Mouse (Mus musculus): Measurements from ENCODE around the gene E130114P18Rik.
A peak's percentile ranks its signal among the peaks of the same experiment; 100 is the strongest.

The E130114P18Rik gene

DNA sequence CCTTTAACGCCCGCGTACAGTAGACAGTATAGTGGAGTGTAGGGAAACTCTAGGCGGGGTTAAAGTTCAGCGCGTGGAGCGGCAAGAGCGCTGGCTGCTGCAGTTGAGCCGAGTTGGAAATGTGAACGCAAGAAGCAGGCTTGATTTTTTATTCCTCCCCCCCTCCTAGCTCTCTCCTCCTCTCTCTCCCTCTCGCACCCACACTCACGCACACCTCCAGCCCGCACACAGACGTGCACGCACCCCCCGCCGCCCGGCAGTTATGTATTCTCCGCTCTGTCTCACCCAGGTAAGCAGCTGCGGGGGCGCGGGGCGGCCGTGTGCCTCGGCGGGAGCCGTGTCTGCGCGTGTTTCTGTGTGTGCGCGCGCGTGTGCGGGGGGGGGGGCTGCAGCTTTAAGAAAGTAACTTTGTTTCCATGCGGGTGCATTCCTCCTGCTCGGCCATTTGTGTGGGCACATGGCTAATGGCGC lies at the start of gene E130114P18Rik:
TSS of gene E130114P18Rik (minus strand) at position 373 of the 471 bp plus-strand sequence.
- DNase-seq (ENCODE audit: low spot score), result peak; percentile 41

DNA sequence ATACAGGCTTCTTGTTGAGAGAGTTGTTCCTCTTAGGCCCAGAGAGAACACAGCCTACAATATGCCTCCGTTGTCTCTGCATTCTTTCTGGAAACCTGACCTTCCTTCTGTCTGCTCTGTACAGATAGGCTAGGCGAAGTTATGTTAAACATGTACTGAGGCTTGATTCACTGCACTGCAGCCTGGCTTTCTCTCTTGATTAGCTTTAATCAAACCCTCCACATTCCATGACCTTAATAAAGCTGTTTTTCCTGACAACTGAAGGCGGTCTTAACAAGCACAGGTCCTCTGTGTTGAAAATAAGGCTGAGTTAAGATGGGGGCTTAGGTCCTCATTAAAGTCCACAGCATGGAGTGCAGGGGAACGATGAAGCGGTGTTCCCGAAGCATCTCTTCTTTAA lies 49.2 kb upstream of the E130114P18Rik start:
- no peak for DNase-seq (ENCODE audit: low spot score)

DNA sequence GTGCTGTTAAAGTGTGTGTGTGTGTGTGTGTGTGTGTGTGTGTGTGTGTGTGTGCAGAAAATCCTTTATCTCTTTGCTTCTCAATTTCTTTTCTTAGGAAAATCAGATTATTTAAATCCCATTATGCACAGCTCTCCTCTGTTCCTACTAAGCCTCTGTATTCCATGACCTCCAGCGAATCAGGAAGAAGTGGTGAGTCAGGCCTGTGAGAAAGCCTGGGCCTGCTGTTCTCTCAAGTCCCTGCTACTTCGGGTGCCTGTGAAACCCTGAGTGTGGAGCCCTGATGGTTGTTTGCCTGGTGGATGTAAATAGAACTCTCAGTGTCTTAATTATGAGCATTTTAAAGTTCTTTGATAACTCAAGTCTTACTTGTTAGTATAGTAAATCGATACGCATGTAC lies 48.0 kb upstream of the E130114P18Rik start:
- DNase-seq (ENCODE audit: low spot score), result no peak

DNA sequence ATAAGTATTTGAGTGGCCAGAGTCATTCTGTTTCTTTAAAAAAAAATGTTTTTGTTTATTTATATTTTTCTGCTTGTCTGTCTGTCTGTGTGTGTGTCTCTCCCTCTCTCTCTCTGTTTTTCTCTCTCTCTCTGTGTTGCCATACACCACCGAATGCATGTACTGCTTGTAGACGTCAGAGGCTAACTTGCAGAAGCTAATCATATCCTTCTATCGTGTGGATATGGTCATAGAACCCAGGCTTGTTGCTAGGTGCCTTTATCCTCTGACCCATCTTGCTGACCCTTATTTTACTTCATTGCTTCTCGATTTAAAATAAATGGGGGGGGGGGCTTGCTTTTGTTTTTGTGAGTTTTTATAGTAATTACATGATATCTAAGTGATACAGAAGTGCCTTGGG lies 47.6 kb upstream of the E130114P18Rik start:
- no peak for DNase-seq (ENCODE audit: low spot score)

DNA sequence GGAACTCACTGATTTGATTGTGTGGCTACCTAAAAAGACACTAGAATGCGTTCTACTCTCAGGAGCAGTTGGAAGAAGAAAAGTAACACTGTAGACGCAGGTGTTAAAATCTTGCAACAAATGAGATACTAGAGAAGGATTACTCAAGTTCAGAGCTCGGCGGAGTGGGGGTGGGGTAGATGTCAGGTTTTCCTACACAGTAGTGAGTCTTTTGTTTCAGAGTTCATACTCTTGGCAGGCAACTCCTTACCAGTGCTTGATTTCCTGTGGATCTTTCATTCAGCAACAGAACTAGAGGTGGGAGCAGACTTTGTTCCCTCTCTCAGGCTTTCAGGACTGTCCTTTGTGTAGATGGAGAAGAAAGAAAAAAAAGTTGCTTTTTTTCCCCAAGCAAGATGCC lies 46.6 kb upstream of the E130114P18Rik start:
- no peak for DNase-seq (ENCODE audit: low spot score)

DNA sequence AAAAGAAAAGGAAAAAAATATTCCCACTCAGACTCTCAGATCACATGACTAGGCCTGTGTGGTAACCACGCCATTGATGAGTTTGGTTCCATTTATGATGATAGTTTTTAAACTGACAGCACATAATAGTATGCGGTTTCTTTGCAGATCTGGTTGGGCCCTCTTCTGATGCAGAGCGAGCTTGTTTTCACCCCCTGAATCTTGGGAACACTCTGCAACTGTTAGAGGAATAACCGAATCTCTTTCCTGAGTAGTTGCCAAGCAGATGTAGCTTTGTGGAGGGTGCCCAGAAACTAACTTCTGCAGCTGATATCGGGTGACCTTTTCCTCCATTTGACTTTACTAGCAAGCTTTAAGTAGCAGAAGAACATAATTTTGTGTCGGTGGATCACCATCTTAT lies 45.6 kb upstream of the E130114P18Rik start:
- DNase-seq (ENCODE audit: low spot score), result no peak

DNA sequence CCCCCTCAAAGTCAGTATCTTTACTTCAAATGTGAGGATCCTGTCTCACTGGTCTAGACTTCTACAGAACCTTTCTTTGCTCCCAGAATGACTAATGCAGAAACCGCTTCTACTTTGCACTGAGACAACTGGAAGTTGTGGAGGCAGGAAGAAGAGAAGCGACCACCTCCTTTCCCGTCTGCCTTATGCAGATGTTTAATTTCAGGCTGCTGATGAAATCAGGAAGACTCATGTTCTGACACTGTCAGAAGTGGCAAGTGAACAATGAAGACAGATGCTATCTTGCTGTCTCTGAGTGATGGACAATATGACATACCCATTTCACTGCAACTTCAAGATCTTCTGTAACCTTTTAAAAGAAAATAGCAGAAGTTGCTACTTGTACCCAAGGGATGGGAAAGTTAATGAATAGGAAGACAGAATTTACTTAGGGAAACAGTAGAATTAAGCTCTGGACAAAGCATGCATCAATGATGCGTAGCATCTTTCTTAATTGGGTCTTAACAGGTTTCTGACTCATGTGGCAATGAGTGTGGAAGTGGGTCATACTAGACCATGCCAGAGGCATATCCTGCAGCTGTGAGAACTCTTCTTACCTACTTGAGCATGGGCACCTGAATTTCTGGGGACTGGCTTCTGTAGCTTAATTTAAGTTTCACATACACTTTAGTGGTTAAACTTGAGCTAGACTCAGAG lies 43.8 kb upstream of the E130114P18Rik start:
- DNase-seq (ENCODE audit: low spot score), result no peak

DNA sequence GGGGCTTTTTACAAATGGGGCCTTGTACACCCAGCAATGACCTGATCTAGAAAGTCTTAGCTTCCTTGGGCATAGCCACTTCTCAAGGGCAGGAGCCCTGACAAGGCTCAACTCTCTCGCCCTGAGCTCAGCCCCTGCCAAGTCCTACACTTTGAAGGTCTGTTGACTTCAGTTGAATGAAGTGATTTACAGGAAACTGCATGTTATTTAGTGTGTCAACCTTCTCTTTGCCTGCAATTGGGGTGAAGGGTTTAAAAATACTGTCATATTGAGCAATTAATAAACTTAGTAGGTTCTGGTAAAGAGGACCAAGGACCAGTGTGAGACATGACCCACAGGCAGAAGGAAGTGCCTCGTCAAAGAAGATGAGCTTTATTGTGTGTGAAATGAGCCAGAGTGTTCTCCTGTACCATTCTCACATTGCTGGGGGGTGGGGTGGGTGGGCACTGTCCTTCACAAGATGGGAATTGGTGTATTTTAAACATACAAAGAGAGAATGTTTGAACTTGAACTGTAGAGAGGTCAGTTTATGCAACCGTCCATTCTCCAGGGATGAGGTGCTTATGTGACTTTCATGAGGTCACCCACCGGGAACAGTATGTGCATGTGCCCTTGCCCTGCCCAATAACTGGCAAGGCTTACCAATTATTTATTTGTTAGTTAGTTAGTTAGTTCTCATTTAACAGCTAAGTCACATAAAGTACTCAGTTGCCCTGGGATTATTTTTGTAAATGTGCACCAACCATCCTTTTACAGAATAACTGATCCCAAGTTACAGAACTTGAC lies 42.8 kb upstream of the E130114P18Rik start:
- DNase-seq (ENCODE audit: low spot score), result no peak

DNA sequence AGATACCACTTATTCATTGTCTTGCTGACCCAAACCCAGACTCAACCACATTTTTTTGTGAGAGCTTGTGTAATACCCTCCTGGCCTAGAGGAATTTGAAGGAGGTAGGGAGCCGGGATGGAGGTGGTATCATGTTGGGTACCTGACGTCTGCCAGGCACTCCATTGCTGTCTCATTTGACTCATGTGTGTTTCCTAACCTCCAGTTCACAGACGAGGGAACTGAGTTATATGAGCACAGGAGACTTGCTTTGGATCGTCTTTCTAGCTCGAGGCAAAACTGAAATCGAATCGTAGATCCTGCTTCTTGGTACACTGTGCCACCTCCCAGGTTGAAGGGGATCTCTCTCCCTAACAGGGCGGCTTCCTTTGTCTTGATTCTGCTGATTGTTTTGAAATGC lies 41.2 kb upstream of the E130114P18Rik start:
- no peak for DNase-seq (ENCODE audit: low spot score)

DNA sequence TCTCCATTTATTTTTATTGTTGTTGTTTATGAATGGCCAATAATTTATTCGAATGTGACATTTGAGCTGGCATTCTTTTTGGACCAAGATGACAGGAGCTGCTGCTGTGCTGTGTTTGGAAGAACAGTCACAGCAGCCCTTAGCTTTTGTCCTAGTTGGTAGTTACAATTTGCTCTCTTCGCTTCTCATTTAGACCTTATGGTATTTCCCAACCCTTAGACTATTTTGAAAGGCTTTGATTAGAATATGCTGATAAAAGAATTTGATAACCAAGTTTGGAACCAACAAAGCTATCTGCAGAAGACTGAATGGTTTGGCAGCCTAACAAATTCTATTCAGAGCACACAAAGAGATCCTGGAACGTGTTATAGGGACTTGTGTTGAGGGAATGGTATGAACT lies 40.6 kb upstream of the E130114P18Rik start:
- DNase-seq (ENCODE audit: low spot score), result no peak

DNA sequence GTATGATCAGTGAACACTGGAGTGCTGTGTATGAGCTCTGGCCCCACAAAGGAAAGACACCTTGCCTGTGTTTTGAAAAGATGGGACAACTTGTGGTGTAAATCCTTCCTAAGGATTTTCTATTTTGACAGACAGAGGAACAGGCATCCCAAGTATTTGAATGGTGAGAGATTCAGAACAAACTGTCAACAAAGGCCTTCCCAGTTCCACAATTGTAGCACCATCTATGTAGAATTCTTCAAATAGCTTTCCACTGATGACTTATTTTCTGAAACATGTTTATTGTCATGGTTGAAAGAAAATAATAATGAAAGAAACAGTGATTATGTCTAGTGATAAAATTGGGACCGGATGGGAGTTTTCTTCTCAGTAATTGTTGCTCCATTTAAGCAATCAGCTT lies 39.9 kb upstream of the E130114P18Rik start:
- DNase-seq (ENCODE audit: low spot score), result no peak

DNA sequence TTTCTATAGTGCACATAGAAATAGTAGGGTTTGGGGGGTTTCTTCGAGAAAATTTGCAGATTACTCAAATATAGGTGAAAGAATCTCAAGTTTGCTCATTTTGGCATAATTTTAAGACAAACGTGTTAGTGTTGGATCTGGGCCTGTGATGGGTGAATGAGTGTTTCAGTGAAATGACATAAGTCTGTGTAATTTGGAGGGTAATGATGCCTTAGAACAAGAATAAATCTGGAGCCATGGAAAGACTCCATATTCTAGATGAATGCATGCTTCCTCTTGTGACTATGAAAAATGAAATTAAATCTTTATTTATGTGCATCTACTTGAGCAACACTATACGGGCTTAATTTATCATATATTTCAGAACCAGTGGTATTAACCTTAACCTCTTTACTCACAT lies 38.9 kb upstream of the E130114P18Rik start:
- DNase-seq (ENCODE audit: low spot score), result no peak

DNA sequence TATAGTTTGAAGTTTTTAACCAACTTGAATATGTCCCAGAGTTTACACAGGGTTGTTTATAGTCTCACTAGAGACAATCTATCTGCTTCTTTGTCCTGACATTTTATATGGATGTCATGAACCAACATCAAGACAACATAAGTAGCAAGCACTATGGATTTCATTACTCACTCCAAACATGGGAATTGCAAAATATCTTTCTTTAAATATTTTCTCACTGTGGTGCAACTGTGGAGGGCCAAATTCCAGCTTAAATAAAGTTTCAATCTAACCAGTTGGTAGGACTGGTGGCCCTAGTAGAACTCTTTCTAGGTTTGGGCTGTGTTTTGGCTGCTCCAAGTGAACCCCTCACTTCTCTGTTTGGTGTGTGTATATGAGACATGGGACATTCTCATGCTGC lies 38.1 kb upstream of the E130114P18Rik start:
- no peak for DNase-seq (ENCODE audit: low spot score)

DNA sequence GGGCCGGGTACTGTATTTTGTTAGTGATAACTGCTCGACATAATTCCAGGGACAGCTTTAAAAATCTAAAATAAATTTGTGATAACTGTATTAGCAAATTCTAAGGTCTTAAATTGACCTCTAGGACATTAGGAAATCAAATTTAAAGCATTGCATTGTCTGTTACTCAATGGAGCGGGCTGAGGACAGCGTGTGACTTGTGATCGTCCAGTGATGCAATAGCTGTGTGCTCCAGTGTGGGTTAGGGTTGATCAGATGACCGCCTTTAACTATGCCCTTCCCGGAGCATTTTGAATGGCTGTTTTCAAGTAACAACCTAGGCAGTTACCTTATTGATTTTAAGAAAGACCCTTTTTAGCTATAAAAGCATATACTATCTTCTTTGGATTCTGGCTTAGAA lies 36.6 kb upstream of the E130114P18Rik start:
- DNase-seq (ENCODE audit: low spot score), result no peak

DNA sequence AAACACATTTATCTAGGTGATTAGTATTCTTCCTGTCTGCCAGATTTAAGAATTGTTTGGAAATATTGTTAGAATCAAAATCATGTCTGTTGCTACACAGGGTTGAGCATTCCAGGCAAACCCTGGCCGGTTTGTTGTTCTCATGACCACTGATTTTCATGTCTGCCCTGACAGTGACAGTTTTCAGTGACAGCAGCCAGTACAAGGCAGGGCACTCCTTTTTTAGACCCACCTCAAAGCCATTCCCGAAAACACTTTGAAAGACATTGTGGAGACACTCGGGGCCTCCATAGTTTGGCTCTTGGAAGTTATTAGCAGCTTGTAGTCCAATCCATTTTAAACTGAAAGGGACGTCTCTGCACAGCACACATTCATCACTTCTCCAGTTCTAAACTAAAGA lies 36.1 kb upstream of the E130114P18Rik start:
- DNase-seq (ENCODE audit: low spot score), result no peak

DNA sequence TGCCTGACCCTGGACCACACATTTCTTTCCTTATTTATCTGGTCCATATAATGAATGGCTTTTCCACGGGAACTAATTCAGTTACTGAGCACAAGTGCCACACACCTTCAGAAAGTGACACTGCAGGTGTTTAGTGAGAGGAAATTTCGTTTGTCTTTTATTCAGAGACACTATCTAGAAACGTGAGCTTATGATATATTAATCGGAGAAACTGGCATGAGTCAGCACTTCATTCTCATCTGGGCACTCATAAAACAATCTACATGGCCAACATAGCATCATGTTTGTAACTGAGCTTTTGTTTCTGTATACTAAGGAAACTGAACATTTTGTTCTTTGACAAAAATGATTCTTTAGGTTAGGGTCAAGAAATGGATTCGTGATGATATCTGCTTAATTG lies 35.2 kb upstream of the E130114P18Rik start:
- no peak for DNase-seq (ENCODE audit: low spot score)

DNA sequence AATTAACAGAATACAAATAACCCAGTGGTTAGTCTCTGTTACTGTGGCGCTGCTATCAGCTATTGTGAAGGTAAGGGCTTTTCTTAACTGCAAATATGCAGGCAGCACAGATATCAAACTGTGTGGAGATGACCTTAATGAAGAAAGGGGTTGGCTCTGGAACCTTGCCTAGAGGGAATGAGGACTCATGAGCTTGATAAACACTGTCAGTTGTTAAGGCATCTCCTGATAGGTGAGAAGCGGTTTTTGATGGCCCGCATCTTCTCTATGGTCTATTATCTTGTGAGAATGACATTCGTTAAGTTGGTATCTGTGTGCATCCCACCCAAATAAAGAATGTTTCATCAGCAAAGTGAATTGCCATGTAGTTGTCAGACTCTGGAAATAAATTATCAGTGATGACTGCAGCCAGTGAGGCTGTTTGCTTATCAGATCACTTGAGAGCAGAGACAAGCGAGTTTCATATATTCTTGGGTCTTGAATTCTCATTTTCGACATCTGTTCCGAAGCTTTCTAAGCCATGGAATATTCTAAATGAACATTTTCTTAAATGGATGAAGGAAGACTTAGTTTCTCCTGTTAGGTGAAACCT lies 32.6 kb upstream of the E130114P18Rik start:
- DNase-seq (ENCODE audit: low spot score), result no peak

DNA sequence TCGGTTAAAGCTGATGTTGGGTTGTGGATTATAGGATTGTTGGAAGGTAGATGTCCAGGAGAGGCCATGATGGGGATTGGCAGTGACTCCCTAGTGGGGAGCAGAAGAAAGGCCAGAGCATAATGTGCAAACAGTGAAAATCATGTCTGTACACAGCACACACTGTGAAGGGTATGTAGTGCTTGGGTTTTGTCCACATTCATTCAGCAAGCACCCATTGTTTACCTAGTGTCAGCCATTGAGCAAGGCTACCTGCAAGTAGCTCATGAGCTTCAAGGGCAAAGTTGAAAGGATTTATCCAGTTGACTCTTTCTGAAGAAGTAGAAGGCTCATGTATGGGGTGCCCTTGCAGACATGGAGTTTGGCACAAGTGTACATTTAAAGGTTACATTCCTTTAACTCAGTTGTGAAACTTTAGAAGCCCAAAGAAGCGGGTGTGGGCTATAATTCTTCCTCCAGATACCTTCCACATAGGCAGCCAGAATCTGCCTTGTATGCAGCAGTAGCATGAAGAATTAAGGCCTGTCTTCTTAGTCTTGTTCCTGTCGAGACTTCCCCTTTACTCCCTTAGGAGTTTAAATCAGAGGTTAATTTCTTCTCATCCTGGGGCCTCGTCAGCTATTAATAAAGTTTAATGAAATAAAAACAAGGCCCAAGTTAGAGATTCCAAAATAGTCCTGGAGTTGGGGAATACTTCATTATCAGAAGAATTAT lies 31.9 kb upstream of the E130114P18Rik start:
- no peak for DNase-seq (ENCODE audit: low spot score)

DNA sequence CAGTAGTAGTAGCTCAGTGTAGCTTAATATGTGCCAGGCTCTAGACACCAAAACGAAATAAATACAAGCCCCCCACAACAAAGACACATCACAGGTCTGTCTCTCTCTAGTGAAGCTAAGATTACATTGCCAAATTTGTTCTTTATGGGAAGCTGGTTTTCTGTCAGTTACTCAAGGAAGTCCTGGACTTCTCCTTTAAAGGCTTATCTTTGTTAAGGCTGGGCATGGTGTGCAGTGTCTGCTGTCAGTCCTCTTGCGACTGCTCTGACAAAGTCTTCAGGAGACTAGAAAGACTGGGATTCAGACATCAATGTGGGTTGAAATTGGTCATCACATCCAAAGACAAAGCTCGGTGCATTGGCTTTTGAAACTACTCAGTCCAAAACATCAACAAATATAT lies 31.0 kb upstream of the E130114P18Rik start:
- no peak for DNase-seq (ENCODE audit: low spot score)

DNA sequence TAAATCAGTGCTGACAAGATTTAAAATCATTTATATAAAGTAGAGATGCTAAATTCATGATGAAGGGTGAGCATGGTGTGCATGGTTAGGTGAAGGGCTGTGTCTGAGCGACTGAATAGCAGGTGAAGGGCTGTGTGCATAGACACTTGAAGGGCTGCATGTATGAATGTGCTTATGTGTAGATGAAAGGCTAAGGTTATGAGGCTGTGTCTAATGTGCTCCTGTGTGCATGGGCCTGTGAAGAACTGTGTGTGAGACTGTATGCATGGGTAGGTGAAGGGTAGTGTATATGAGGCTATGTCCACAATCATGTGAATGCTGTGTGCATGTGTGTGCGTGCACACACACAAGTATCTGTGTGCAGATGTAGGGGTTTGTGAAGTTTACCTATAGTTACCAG lies 29.0 kb upstream of the E130114P18Rik start:
- DNase-seq (ENCODE audit: low spot score), result no peak

DNA sequence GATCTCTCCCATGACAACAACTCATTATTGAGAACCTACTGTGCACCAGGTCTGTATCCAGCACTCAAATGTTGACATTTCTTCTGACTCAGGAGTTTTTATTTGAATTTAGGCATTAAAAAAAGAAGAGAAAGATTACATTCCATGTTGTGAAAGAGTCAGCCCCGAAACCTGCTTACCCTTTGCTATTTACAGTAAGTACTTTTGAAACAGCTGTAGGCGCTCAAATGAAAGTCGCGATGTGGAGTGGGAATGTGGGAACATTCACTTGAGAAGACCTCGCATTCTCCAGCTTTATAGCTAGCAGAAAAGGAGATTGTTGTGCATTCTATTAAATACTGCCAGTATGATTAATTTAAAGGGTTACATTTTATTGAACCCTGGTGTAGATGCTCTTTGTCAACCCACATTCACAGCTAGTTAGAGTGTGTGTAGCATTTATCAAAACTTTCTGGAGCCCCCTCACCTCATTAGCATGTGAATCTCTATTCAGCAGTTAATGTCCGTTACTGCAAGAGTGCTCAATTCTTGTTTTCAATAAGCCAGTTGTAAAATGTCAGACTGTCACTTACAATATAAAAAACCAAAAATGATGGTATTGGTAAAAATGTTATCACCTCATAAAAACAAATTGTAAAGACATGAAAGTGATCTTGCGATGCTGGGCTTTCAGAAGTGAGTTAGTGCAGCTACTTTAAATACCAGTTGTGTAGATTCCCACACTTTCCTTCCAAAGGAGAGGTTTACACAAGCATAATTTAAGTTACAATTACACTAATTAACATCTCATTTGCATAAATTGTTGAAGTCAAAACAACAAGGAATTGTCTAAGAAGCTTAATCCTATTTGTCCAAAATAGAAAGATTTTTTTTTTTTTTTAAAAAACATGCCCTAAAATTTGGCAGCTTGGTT lies 28.3 kb upstream of the E130114P18Rik start:
- DNase-seq (ENCODE audit: low spot score), result no peak
